Mouse (Mus musculus): ENCODE results near the gene Rsbn1. TPM values are rescaled to one million over a fixed set of nuclear protein-coding genes. Genes with fewer than 3 reads are reported as not detected.

Rsbn1 gene
- polyA plus RNA-seq, 1 experiment from 2014 or later: 14.4 TPM

Other genes starting within 250 kb of the Rsbn1 start
- gene Olfml3, start 176.1 kb upstream of the Rsbn1 start, polyA plus RNA-seq (2016; fragmentation: Nextera tagmentation; extraction: Ambion mirVana): 12.5 and 12.9 TPM in 2 replicates
- gene Gm10964, start 174.8 kb upstream of the Rsbn1 start, polyA plus RNA-seq (2016; fragmentation: Nextera tagmentation; extraction: Ambion mirVana): not detected in 2 replicates
- gene Hipk1, start 122.6 kb upstream of the Rsbn1 start, polyA plus RNA-seq (2016; fragmentation: Nextera tagmentation; extraction: Ambion mirVana): 9.9 TPM in 2 replicates
- gene Dclre1b, start 104.7 kb upstream of the Rsbn1 start, polyA plus RNA-seq (2016; fragmentation: Nextera tagmentation; extraction: Ambion mirVana): 36.4 and 41.5 TPM in 2 replicates
- 20.4 and 22.7 TPM in 2 replicates for gene Ap4b1, start 104.6 kb upstream of the Rsbn1 start, polyA plus RNA-seq (2016; fragmentation: Nextera tagmentation; extraction: Ambion mirVana)
- 0.16 TPM in 1 of 2 replicates, not detected in the other for gene Gm43064, start 104.5 kb upstream of the Rsbn1 start, polyA plus RNA-seq (2016; fragmentation: Nextera tagmentation; extraction: Ambion mirVana)
- 0.24 and 0.42 TPM in 2 replicates for gene Bcl2l15, start 81.5 kb upstream of the Rsbn1 start, polyA plus RNA-seq (2016; fragmentation: Nextera tagmentation; extraction: Ambion mirVana)
- gene Ptpn22, start 54.3 kb upstream of the Rsbn1 start, polyA plus RNA-seq (2016; fragmentation: Nextera tagmentation; extraction: Ambion mirVana): 0.11 and 0.33 TPM in 2 replicates
- 31.4 and 34.2 TPM in 2 replicates for gene Phtf1, start 54.0 kb downstream of the Rsbn1 start, polyA plus RNA-seq (2016; fragmentation: Nextera tagmentation; extraction: Ambion mirVana)